Mouse (Mus musculus) limb, embryonic 14.5 days (tissue): ENCODE measurements around the gene Lix1l. TPM values are rescaled to one million over a fixed set of nuclear protein-coding genes. Genes with fewer than 3 reads are reported as not detected.

Experiments
- ATAC-seq: fragments of 200-750 bp; cut with Nextera tagmentation; 2 replicates; pipeline ENCODE4 v1.8.0; 2017; ENCODE audit warnings: low read depth, moderate number of reproducible peaks, moderate TSS enrichment; ENCODE audit not compliant: low FRiP score
- DNase-seq: peaks from one replicate; pipeline ENCODE4 v3.0.0-alpha.2; 2015; ENCODE audit warnings: low spot score
- H3K27ac ChIP-seq: fragments of 300-500 bp; sonication (generic); replicated peaks from 2 replicates; pipeline ENCODE4 v1.5.1; 2014; ENCODE audit warnings: low read depth, mild to moderate bottlenecking, low read length, moderate library complexity, mixed read lengths
- H3K27me3 ChIP-seq: fragments of 300-500 bp; sonication (generic); 2 replicates; pipeline ENCODE4 v1.6.1; 2014; ENCODE audit warnings: low read length, mixed read lengths; ENCODE audit not compliant: control insufficient read depth, insufficient read depth
- H3K36me3 ChIP-seq: fragments of 300-500 bp; sonication (generic); 2 replicates; pipeline ENCODE4 v1.6.1; 2014; ENCODE audit warnings: mild to moderate bottlenecking, low read length, moderate library complexity, mixed read lengths; ENCODE audit not compliant: control insufficient read depth, insufficient read depth
- H3K4me1 ChIP-seq: fragments of 300-500 bp; sonication (generic); 2 replicates; pipeline ENCODE4 v1.6.1; 2014; ENCODE audit warnings: antibody characterized with exemption, low read length, mixed read lengths; ENCODE audit not compliant: control insufficient read depth, insufficient read depth
- H3K4me2 ChIP-seq: fragments of 300-500 bp; sonication (generic); replicated peaks from 2 replicates; pipeline ENCODE4 v1.6.1; 2014; ENCODE audit warnings: low read depth, mild to moderate bottlenecking, low read length, moderate library complexity; ENCODE audit not compliant: severe bottlenecking
- H3K4me3 ChIP-seq: fragments of 300-500 bp; sonication (generic); replicated peaks from 2 replicates; pipeline ENCODE4 v1.5.1; 2014; ENCODE audit warnings: low read length
- H3K9ac ChIP-seq: fragments of 300-500 bp; sonication (generic); 2 replicates; pipeline ENCODE4 v1.6.1; 2014; ENCODE audit warnings: mild to moderate bottlenecking, low read depth, low read length, moderate library complexity; ENCODE audit not compliant: severe bottlenecking
- H3K9me3 ChIP-seq: fragments of 300-500 bp; sonication (generic); 2 replicates; pipeline ENCODE4 v1.6.1; 2016; ENCODE audit warnings: low read length; ENCODE audit not compliant: control insufficient read depth
- POLR2A ChIP-seq: fragments of 200-500 bp; IDR thresholded peaks from 2 replicates; pipeline ENCODE4 v1.8.0; 2012; ENCODE audit warnings: inconsistent platforms, mild to moderate bottlenecking, moderate library complexity, borderline replicate concordance; ENCODE audit not compliant: insufficient read depth, insufficient read length; ENCODE audit errors: extremely low read depth
- WGBS: fragments of 180-500 bp; shearing (Covaris S2); extraction: QIAGEN DNeasy Blood & Tissue Kit; methylation state at CpG from one replicate; pipeline ENCODE4 v1.1.7; 2014; 5-methylcytosine and 5-hydroxymethylcytosine counted together
- polyA plus RNA-seq, 2 experiments: library from polyadenylated mRNA; depleted of rRNA in 1 of 2; stranded (reverse) in 1 of 2; unstranded in 1 of 2; fragments of >200 nt; fragmentation: Nextera tagmentation in 1 of 2; extraction: Ambion mirVana in 1 of 2; gene quantifications; 2 replicates each; pipeline versions ENCODE4 v1.2.1 to v1.2.3; 2012 to 2014

The Lix1l gene
- polyA plus RNA-seq, 2 experiments: 8.9 to 84.2 TPM

DNA sequence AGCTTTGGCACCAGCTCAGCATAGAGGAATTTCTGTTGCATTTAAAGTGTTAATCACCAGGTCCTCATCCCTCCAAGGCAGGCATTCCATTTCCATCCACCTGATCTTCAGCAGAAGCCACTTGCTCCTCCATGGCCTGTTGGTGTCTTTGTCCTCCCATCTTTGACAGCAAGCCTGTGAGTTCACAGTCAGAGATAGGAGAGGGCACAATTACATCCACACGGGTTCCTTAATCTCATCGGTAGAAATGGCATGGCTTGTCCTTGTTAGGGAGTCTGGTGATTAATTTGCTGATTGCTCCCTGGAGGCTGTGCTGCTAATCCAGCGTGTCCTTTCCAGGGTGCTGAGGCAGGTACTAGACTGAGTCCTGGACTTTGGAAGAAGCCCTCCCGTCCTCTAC is 72.6 kb downstream of the Lix1l start:
- H3K27me3 ChIP-seq: no peaks in the 10 kb centered on the region
- H3K9me3 ChIP-seq: no peaks in the 10 kb centered on the region
- no peak for TF ChIP-seq POLR2A
- DNase-seq (no peak), ATAC-seq (no peak)
- H3K27ac ChIP-seq: no peak overlapping the region
- 73% methylated on average over 4 of the region's 4 CpGs for WGBS
- H3K9ac ChIP-seq: no peak overlapping the region
- H3K4me1 ChIP-seq: peaks cover 14% of the 10 kb centered on the region
- H3K4me2 ChIP-seq: no peak overlapping the region
- H3K36me3 ChIP-seq: no peaks in the 10 kb centered on the region
- H3K4me3 ChIP-seq: no peak overlapping the region

DNA sequence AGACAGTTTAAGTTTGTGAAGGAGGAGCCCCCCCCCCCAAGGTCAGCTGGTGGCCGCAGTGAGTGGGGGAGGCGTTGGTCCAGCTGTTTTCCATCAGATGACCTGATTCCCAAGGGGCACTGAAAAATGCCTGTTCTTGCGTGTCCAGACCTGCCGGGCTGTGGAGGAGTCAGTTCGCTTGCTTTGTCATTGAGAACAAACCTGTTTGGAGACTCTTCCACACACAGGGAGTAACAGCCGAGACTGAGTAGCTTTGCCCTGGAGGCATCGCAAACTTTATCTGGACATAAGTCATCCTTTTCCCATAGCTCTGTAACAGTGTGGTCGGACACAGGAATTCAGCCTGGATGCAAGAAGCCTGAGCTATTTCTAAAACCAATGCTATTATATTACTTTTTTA is 73.5 kb downstream of the Lix1l start:
- H3K27me3 ChIP-seq: no peaks in the 10 kb centered on the region
- no peak overlapping the region for H3K4me3 ChIP-seq
- WGBS: 12% methylated on average over 8 of the region's 8 CpGs
- TF ChIP-seq POLR2A: no peak
- ATAC-seq: peak; percentile 54; the same call in 1 of the 2 replicates
- H3K9me3 ChIP-seq: no peaks in the 10 kb centered on the region
- peak overlapping the region; percentile 56; the same call in 1 of the 2 replicates for H3K27ac ChIP-seq
- peak; percentile 46 for DNase-seq
- H3K36me3 ChIP-seq: no peaks in the 10 kb centered on the region
- H3K4me1 ChIP-seq: peaks cover 13% of the 10 kb centered on the region
- no peak overlapping the region for H3K9ac ChIP-seq
- peak overlapping the region; percentile 30; the same call in 1 of the 2 replicates for H3K4me2 ChIP-seq

DNA sequence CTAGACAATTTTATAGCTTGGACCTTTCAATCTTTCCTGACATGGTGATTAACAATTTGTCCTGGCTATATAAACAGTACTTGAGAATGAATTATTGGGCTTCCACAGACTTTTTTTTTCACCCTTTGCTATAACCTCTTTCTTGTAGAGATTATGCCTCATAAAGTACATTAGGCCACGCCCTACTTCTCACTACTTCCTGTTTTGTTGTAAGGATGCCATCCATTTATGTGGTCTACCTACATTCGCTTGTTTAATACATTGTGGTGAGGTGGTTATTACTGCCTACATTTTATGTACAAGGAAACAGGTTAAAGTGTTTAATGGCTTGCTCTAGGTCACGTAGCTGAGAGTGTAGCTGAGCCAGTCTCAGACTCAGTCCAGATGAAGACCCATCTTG is 74.2 kb downstream of the Lix1l start:
- Histone ChIP-seq H3K27me3 (no peaks in the 10 kb centered on the region), H3K9ac (no peak overlapping the region), H3K4me1 (peaks cover 10% of the 10 kb centered on the region; the same call in 1 of the 2 replicates), H3K27ac (no peak overlapping the region), H3K4me3 (no peak overlapping the region), H3K9me3 (no peaks in the 10 kb centered on the region), H3K4me2 (no peak overlapping the region), H3K36me3 (no peaks in the 10 kb centered on the region)
- no peak for DNase-seq
- no peak for TF ChIP-seq POLR2A
- no peak for ATAC-seq
- WGBS: 50% methylated on average over 3 of the region's 3 CpGs

DNA sequence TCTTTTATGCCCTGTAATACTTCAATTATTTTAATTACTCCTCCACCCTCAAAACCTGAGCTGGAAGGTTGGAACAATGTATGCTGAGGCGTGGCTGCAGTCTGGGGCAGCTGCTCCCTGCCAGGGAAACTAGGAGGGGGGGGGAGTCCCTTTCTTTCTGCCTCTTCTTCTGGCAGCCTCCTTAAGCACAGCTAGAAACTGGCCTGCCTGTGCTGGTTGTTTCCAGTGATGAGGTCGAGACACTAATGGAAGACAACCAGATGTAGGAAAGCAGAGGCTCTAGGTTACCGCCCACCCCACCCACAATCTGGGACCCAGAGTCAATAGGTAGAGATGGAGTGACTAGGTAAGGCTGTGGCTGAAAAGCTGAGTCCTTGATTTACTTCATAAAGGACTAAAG is 74.7 kb downstream of the Lix1l start:
- Histone ChIP-seq H3K9ac (no peak overlapping the region), H3K4me3 (no peak overlapping the region), H3K4me1 (peaks cover 6% of the 10 kb centered on the region; the same call in 1 of the 2 replicates), H3K9me3 (no peaks in the 10 kb centered on the region), H3K27me3 (no peaks in the 10 kb centered on the region), H3K27ac (no peak overlapping the region), H3K4me2 (no peak overlapping the region), H3K36me3 (no peaks in the 10 kb centered on the region)
- no peak for ATAC-seq
- WGBS: 43% methylated on average over 3 of the region's 3 CpGs
- TF ChIP-seq POLR2A: no peak
- no peak for DNase-seq

Other genes with a start within 250 kb of the Lix1l start
- 0.10 TPM in 1 of 2 replicates, not detected in the other for gene BC107364, start 148.8 kb upstream of the Lix1l start, polyA plus RNA-seq (2012; rRNA removed)
- gene BC107364, start 148.8 kb upstream of the Lix1l start, polyA plus RNA-seq (2014; fragmentation: Nextera tagmentation; extraction: Ambion mirVana): 0.40 TPM in 1 of 2 replicates, not detected in the other
- 21.4 and 26.7 TPM in 2 replicates for gene Hfe2, start 76.0 kb upstream of the Lix1l start, polyA plus RNA-seq (2012; rRNA removed)
- gene Hfe2, start 76.0 kb upstream of the Lix1l start, polyA plus RNA-seq (2014; fragmentation: Nextera tagmentation; extraction: Ambion mirVana): 14.6 and 20.5 TPM in 2 replicates
- 211 and 272 TPM in 2 replicates for gene Txnip, start 43.2 kb upstream of the Lix1l start, polyA plus RNA-seq (2012; rRNA removed)
- gene Txnip, start 43.2 kb upstream of the Lix1l start, polyA plus RNA-seq (2014; fragmentation: Nextera tagmentation; extraction: Ambion mirVana): 167 and 172 TPM in 2 replicates
- 0.19 TPM in 1 of 2 replicates, not detected in the other for gene Gm16253, start 24.2 kb upstream of the Lix1l start, polyA plus RNA-seq (2012; rRNA removed)
- 0.37 and 1.3 TPM in 2 replicates for gene Gm16253, start 24.2 kb upstream of the Lix1l start, polyA plus RNA-seq (2014; fragmentation: Nextera tagmentation; extraction: Ambion mirVana)
- 36.5 and 51.7 TPM in 2 replicates for gene Polr3gl, start 7.0 kb upstream of the Lix1l start, polyA plus RNA-seq (2012; rRNA removed)
- 11.9 and 15.3 TPM in 2 replicates for gene Polr3gl, start 7.0 kb upstream of the Lix1l start, polyA plus RNA-seq (2014; fragmentation: Nextera tagmentation; extraction: Ambion mirVana)
- gene Ankrd34a, start 4.5 kb upstream of the Lix1l start, polyA plus RNA-seq (2012; rRNA removed): 1.8 and 2.7 TPM in 2 replicates
- gene Ankrd34a, start 4.5 kb upstream of the Lix1l start, polyA plus RNA-seq (2014; fragmentation: Nextera tagmentation; extraction: Ambion mirVana): 2.7 TPM in 2 replicates
- 44.6 and 66.1 TPM in 2 replicates for gene Rbm8a, start 28.8 kb downstream of the Lix1l start, polyA plus RNA-seq (2012; rRNA removed)
- gene Rbm8a, start 28.8 kb downstream of the Lix1l start, polyA plus RNA-seq (2014; fragmentation: Nextera tagmentation; extraction: Ambion mirVana): 133 and 146 TPM in 2 replicates
- gene Pex11b, start 34.2 kb downstream of the Lix1l start, polyA plus RNA-seq (2012; rRNA removed): 53.0 and 64.0 TPM in 2 replicates
- 62.2 and 65.8 TPM in 2 replicates for gene Pex11b, start 34.2 kb downstream of the Lix1l start, polyA plus RNA-seq (2014; fragmentation: Nextera tagmentation; extraction: Ambion mirVana)
- gene Gm42957, start 34.3 kb downstream of the Lix1l start, polyA plus RNA-seq (2012; rRNA removed): 0.93 and 1.2 TPM in 2 replicates
- gene Gm42957, start 34.3 kb downstream of the Lix1l start, polyA plus RNA-seq (2014; fragmentation: Nextera tagmentation; extraction: Ambion mirVana): 0.28 and 0.29 TPM in 2 replicates
- 25.0 and 31.1 TPM in 2 replicates for gene Itga10, start 44.4 kb downstream of the Lix1l start, polyA plus RNA-seq (2012; rRNA removed)
- 3.9 TPM in 2 replicates for gene Itga10, start 44.4 kb downstream of the Lix1l start, polyA plus RNA-seq (2014; fragmentation: Nextera tagmentation; extraction: Ambion mirVana)
- gene Ankrd35, start 69.0 kb downstream of the Lix1l start, polyA plus RNA-seq (2012; rRNA removed): 1.9 and 3.7 TPM in 2 replicates
- gene Ankrd35, start 69.0 kb downstream of the Lix1l start, polyA plus RNA-seq (2014; fragmentation: Nextera tagmentation; extraction: Ambion mirVana): 2.7 and 4.2 TPM in 2 replicates
- gene Pias3, start 95.2 kb downstream of the Lix1l start, polyA plus RNA-seq (2012; rRNA removed): 100 and 112 TPM in 2 replicates
- 52.2 and 53.4 TPM in 2 replicates for gene Pias3, start 95.2 kb downstream of the Lix1l start, polyA plus RNA-seq (2014; fragmentation: Nextera tagmentation; extraction: Ambion mirVana)
- 8.3 and 9.8 TPM in 2 replicates for gene Nudt17, start 107.4 kb downstream of the Lix1l start, polyA plus RNA-seq (2012; rRNA removed)
- 13.5 and 14.6 TPM in 2 replicates for gene Nudt17, start 107.4 kb downstream of the Lix1l start, polyA plus RNA-seq (2014; fragmentation: Nextera tagmentation; extraction: Ambion mirVana)
- 40.5 and 41.0 TPM in 2 replicates for gene Polr3c, start 126.5 kb downstream of the Lix1l start, polyA plus RNA-seq (2012; rRNA removed)
- 23.3 and 26.3 TPM in 2 replicates for gene Polr3c, start 126.5 kb downstream of the Lix1l start, polyA plus RNA-seq (2014; fragmentation: Nextera tagmentation; extraction: Ambion mirVana)
- gene Rnf115, start 126.5 kb downstream of the Lix1l start, polyA plus RNA-seq (2012; rRNA removed): 24.4 and 27.1 TPM in 2 replicates
- gene Rnf115, start 126.5 kb downstream of the Lix1l start, polyA plus RNA-seq (2014; fragmentation: Nextera tagmentation; extraction: Ambion mirVana): 46.1 and 46.4 TPM in 2 replicates
- 0.12 and 0.24 TPM in 2 replicates for gene Pdzk1, start 228.1 kb downstream of the Lix1l start, polyA plus RNA-seq (2012; rRNA removed)
- not detected in 2 replicates for gene Pdzk1, start 228.1 kb downstream of the Lix1l start, polyA plus RNA-seq (2014; fragmentation: Nextera tagmentation; extraction: Ambion mirVana)
- 0.09 TPM in 1 of 2 replicates, not detected in the other for gene Cd160, start 228.2 kb downstream of the Lix1l start, polyA plus RNA-seq (2012; rRNA removed)
- 0.15 and 0.23 TPM in 2 replicates for gene Cd160, start 228.2 kb downstream of the Lix1l start, polyA plus RNA-seq (2014; fragmentation: Nextera tagmentation; extraction: Ambion mirVana)